Mouse (Mus musculus): ENCODE data around the gene Otog. TPM values are rescaled to one million over a fixed set of nuclear protein-coding genes. Genes with fewer than 3 reads are reported as not detected.

The Otog gene
- polyA plus RNA-seq, 1 experiment from 2014 or later: not detected

Other genes with a start within 250 kb of the Otog start
- gene Abcc6, start 210.7 kb upstream of the Otog start, polyA plus RNA-seq (2016; fragmentation: Nextera tagmentation; extraction: Ambion mirVana): 0.06 and 0.22 TPM in 2 replicates
- gene Nomo1, start 207.3 kb upstream of the Otog start, polyA plus RNA-seq (2016; fragmentation: Nextera tagmentation; extraction: Ambion mirVana): 47.8 and 54.4 TPM in 2 replicates
- 6.3 and 7.6 TPM in 2 replicates for gene Kcnj11, start 140.2 kb upstream of the Otog start, polyA plus RNA-seq (2016; fragmentation: Nextera tagmentation; extraction: Ambion mirVana)
- 6.2 and 7.0 TPM in 2 replicates for gene Abcc8, start 61.0 kb upstream of the Otog start, polyA plus RNA-seq (2016; fragmentation: Nextera tagmentation; extraction: Ambion mirVana)
- 2.3 and 2.4 TPM in 2 replicates for gene Ush1c, start 2.5 kb upstream of the Otog start, polyA plus RNA-seq (2016; fragmentation: Nextera tagmentation; extraction: Ambion mirVana)
- gene Myod1, start 135.5 kb downstream of the Otog start, polyA plus RNA-seq (2016; fragmentation: Nextera tagmentation; extraction: Ambion mirVana): 0.30 and 0.50 TPM in 2 replicates
- 0.23 TPM in 1 of 2 replicates, not detected in the other for gene Kcnc1, start 155.5 kb downstream of the Otog start, polyA plus RNA-seq (2016; fragmentation: Nextera tagmentation; extraction: Ambion mirVana)